Mouse (Mus musculus) layer of hippocampus, postnatal 10 days (tissue): ENCODE results near the gene Lpin2. TPM values are rescaled to one million over a fixed set of nuclear protein-coding genes. Genes with fewer than 3 reads are reported as not detected.

Experiments used
- DNase-seq, 2 experiments: peaks; one replicate each; pipeline ENCODE4 v3.0.0; 2021; ENCODE audit warnings: low spot score in 2 of 2
- total RNA-seq, 2 experiments: library from RNA; stranded (reverse); gene quantifications; 2 replicates each; pipeline ENCODE4 v1.2.3; 2021

Gene Lpin2
- total RNA-seq, 2 experiments from 2014 or later: 71.2 to 79.9 TPM

GRCm38 (mm10) chr17:71228651-71229050 is 46.3 kb downstream of the Lpin2 start:
- no peak for DNase-seq

GRCm38 (mm10) chr17:71230108-71230709 is 47.8 kb downstream of the Lpin2 start:
- no peak for DNase-seq

- no peak for DNase-seq
These were observed 49.6 kb downstream of the Lpin2 start for GRCm38 (mm10) chr17:71231998-71232397.

GRCm38 (mm10) chr17:71233210-71233609 is 50.9 kb downstream of the Lpin2 start:
- no peak for DNase-seq

- DNase-seq: no peak
These were observed 51.8 kb downstream of the Lpin2 start for GRCm38 (mm10) chr17:71234041-71234594.

- no peak for DNase-seq
These were observed 53.0 kb downstream of the Lpin2 start for GRCm38 (mm10) chr17:71235229-71235958.

- no peak for DNase-seq
These were observed 56.1 kb downstream of the Lpin2 start for GRCm38 (mm10) chr17:71238494-71238893.

- DNase-seq: no peak
These were observed 58.5 kb downstream of the Lpin2 start for GRCm38 (mm10) chr17:71240811-71241210.

- DNase-seq: no peak
These were observed 60.3 kb downstream of the Lpin2 start for GRCm38 (mm10) chr17:71242666-71243065.

GRCm38 (mm10) chr17:71245133-71245532 is 62.8 kb downstream of the Lpin2 start:
- no peak for DNase-seq

- DNase-seq: no peak
These were observed 63.7 kb downstream of the Lpin2 start for GRCm38 (mm10) chr17:71246022-71246421.

GRCm38 (mm10) chr17:71248963-71249362 is 66.6 kb downstream of the Lpin2 start:
- DNase-seq: no peak

GRCm38 (mm10) chr17:71250046-71250445 is 67.7 kb downstream of the Lpin2 start:
- DNase-seq: no peak

GRCm38 (mm10) chr17:71250819-71251600 is 68.7 kb downstream of the Lpin2 start:
- no peak for DNase-seq

GRCm38 (mm10) chr17:71251601-71252001 is 69.2 kb downstream of the Lpin2 start:
- DNase-seq: no peak

- DNase-seq: no peak
These were observed 69.7 kb downstream of the Lpin2 start for GRCm38 (mm10) chr17:71252101-71252500.

GRCm38 (mm10) chr17:71253391-71253790 is 71.0 kb downstream of the Lpin2 start:
- DNase-seq: no peak

- DNase-seq: no peak
These were observed 71.7 kb downstream of the Lpin2 start for GRCm38 (mm10) chr17:71254106-71254505.

- DNase-seq: peak in 1 of 2 experiments; percentile 37
These were observed 72.4 kb downstream of the Lpin2 start for GRCm38 (mm10) chr17:71254736-71255135.

GRCm38 (mm10) chr17:71256068-71256615 is 73.8 kb downstream of the Lpin2 start:
- DNase-seq: no peak

GRCm38 (mm10) chr17:71256806-71257536 is 74.6 kb downstream of the Lpin2 start:
- DNase-seq: no peak
